Comparison of ENCODE assay signal across 21 mouse cellular contexts in the genomic region with DNA sequence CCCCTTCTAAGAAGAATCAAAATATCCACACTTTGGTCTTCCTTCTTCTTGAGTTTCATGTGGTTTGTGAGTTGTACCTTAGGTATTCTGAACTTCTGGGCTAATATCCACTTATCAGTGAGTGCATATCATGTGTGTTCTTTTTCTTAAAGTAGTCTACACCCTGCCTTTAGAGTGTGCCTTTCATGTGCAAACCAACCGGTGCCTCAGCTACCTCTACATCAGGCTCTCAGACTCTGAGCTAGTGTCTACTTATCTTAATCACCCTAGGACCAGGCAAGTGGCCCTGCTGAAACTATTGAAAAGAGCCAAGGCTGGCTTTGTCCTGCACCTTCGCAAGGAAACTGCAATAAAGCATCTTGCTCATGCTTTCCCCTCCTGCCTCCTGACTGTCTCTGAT.
"Had no signal": no experiment of that assay in that cellular context is flagged by ENCODE, and none has a peak within 500 bp of the region (broad histone marks: within the 10 kb centered on the region; RNA-seq: fewer than 3 reads in every experiment).

No protein-coding gene starts in this region.

- ATAC-seq: hindbrain, postnatal 0 days; inflammation-experienced regulatory T-cells, adult 6 months; intestine, embryonic 16.5 days; liver, embryonic 12.5 days had no signal

- H3K4me1 ChIP-seq: limb, embryonic 15.5 days; liver, embryonic 12.5 days had no signal

- H3K27ac ChIP-seq: hindbrain, postnatal 0 days; limb, embryonic 12.5 days; limb, embryonic 15.5 days; liver, embryonic 12.5 days; liver, embryonic 15.5 days; macrophage; neural tube, embryonic 12.5 days; neural tube, embryonic 15.5 days had no signal

- H3K27me3 ChIP-seq: limb, embryonic 12.5 days; limb, embryonic 15.5 days; liver, embryonic 12.5 days; liver, embryonic 15.5 days had no signal

- DNase-seq: kidney, adult 18-20 months; kidney, adult 9 months; kidney, postnatal 14 days; kidney, postnatal 4 days; left cerebral cortex, postnatal 4 days; lung, postnatal 10 days; right cerebral cortex, adult 18-20 months; right cerebral cortex, postnatal 14 days; right cerebral cortex, postnatal 4 days; thymus, adult 18-20 months; thymus, postnatal 36 days had no signal

- H3K4me3 ChIP-seq: limb, embryonic 12.5 days; limb, embryonic 15.5 days; liver, embryonic 12.5 days; liver, embryonic 15.5 days; neural tube, embryonic 12.5 days; neural tube, embryonic 15.5 days had no signal

- H3K36me3 ChIP-seq: limb, embryonic 12.5 days; limb, embryonic 15.5 days; liver, embryonic 12.5 days; liver, embryonic 15.5 days; neural tube, embryonic 12.5 days; neural tube, embryonic 15.5 days had no signal

- H3K4me2 ChIP-seq: limb, embryonic 12.5 days; limb, embryonic 15.5 days; liver, embryonic 12.5 days; liver, embryonic 15.5 days; neural tube, embryonic 12.5 days; neural tube, embryonic 15.5 days had no signal

- H3K9ac ChIP-seq: limb, embryonic 12.5 days; limb, embryonic 15.5 days; liver, embryonic 12.5 days; liver, embryonic 15.5 days; neural tube, embryonic 12.5 days; neural tube, embryonic 15.5 days had no signal

- H3K9me3 ChIP-seq: limb, embryonic 12.5 days; limb, embryonic 15.5 days; liver, embryonic 12.5 days; liver, embryonic 15.5 days; neural tube, embryonic 12.5 days; neural tube, embryonic 15.5 days had no signal
